Mouse (Mus musculus): ENCODE data around the gene Olfr706. TPM values are rescaled to one million over a fixed set of nuclear protein-coding genes. Genes with fewer than 3 reads are reported as not detected.
"Not testable (repeated sequence)": the region's sequence is repeated elsewhere in the genome, so short reads cannot be mapped to it uniquely, and the experiment has no call there.

Gene Olfr706
- not detected in 2 replicates for total RNA-seq (2012; rRNA removed)

GRCm38 (mm10) chr7:106888062-106888461, at the start of gene Olfr706:
Olfr706 (minus strand) TSS chr7:106888162.
- H3K9ac ChIP-seq (ENCODE audit: insufficient read depth, low read depth, low read length, poor library complexity, severe bottlenecking): no peak within 1 kb of the TSS
- in situ Hi-C loops (cut with MboI; ENCODE audit: low sequenced_read_pairs in 2 of 2, unreplicated experiment in 2 of 2): no loop called here
- no peaks in the 10 kb centered on the region for H3K36me3 ChIP-seq (ENCODE audit: control insufficient read depth, insufficient read depth, low read length, poor library complexity, severe bottlenecking)
- no peak for DNase-seq (ENCODE audit: low read depth, low spot score)
- H3K4me3 ChIP-seq (ENCODE audit: insufficient read depth in 1 of 2, low read depth in 1 of 2, low read length in 2 of 2, poor library complexity in 1 of 2, severe bottlenecking in 1 of 2): no peak within 1 kb of the TSS
- H3K27ac ChIP-seq (ENCODE audit: insufficient read depth, low read depth, low read length, poor library complexity, severe bottlenecking): no peak within 1 kb of the TSS
- no peaks in the 10 kb centered on the region for H3K4me1 ChIP-seq (ENCODE audit: control insufficient read depth in 2 of 2, insufficient read depth in 2 of 2, low read length in 2 of 2, poor library complexity in 1 of 2)
- TF ChIP-seq MAFK (IDR thresholded peaks at IDR 0.05; ENCODE audit: insufficient read depth, low read depth, low read length): no peak
- TF ChIP-seq HCFC1 (IDR thresholded peaks at IDR 0.05; ENCODE audit: borderline replicate concordance, insufficient read depth, low read length): no peak
- TF ChIP-seq ZC3H11A (IDR thresholded peaks at IDR 0.05; ENCODE audit: borderline replicate concordance, low read depth, low read length): no peak
- no peak for TF ChIP-seq CHD2 (IDR thresholded peaks at IDR 0.05; ENCODE audit: low read depth, low read length)
- no peak for TF ChIP-seq ZNF384 (IDR thresholded peaks at IDR 0.05; ENCODE audit: low read depth, low read length)
- H3K9me3 ChIP-seq (ENCODE audit: control insufficient read depth, insufficient read depth, low read depth, low read length): no peaks in the 10 kb centered on the region

- H3K27ac ChIP-seq (ENCODE audit: insufficient read depth, low read depth, low read length, poor library complexity, severe bottlenecking): no peak within 1 kb of the TSS
- H3K9ac ChIP-seq (ENCODE audit: insufficient read depth, low read depth, low read length, poor library complexity, severe bottlenecking): no peak within 1 kb of the TSS
- DNase-seq (ENCODE audit: low read depth, low spot score): no peak
- no peaks in the 10 kb centered on the region for H3K36me3 ChIP-seq (ENCODE audit: control insufficient read depth, insufficient read depth, low read length, poor library complexity, severe bottlenecking)
- H3K4me3 ChIP-seq (ENCODE audit: insufficient read depth in 1 of 2, low read depth in 1 of 2, low read length in 2 of 2, poor library complexity in 1 of 2, severe bottlenecking in 1 of 2): no peak within 1 kb of the TSS
- TF ChIP-seq CHD2 (IDR thresholded peaks at IDR 0.05; ENCODE audit: low read depth, low read length) (no peak), MAFK (IDR thresholded peaks at IDR 0.05; ENCODE audit: insufficient read depth, low read depth, low read length) (no peak), HCFC1 (IDR thresholded peaks at IDR 0.05; ENCODE audit: borderline replicate concordance, insufficient read depth, low read length) (no peak), ZNF384 (IDR thresholded peaks at IDR 0.05; ENCODE audit: low read depth, low read length) (no peak), ZC3H11A (IDR thresholded peaks at IDR 0.05; ENCODE audit: borderline replicate concordance, low read depth, low read length) (no peak)
- H3K9me3 ChIP-seq (ENCODE audit: control insufficient read depth, insufficient read depth, low read depth, low read length): no peaks in the 10 kb centered on the region
- in situ Hi-C loops (cut with MboI; ENCODE audit: low sequenced_read_pairs in 2 of 2, unreplicated experiment in 2 of 2): no loop called here
- H3K4me1 ChIP-seq (ENCODE audit: control insufficient read depth in 2 of 2, insufficient read depth in 2 of 2, low read length in 2 of 2, poor library complexity in 1 of 2): no peaks in the 10 kb centered on the region
These were observed 44.2 kb upstream of the Olfr706 start, which contains the start of gene Olfr709-ps1 for GRCm38 (mm10) chr7:106932119-106932518. Olfr709-ps1 (minus strand) TSS chr7:106932219.

- H3K9ac ChIP-seq (ENCODE audit: insufficient read depth, low read depth, low read length, poor library complexity, severe bottlenecking); H3K27ac ChIP-seq (ENCODE audit: insufficient read depth, low read depth, low read length, poor library complexity, severe bottlenecking); H3K9me3 ChIP-seq (ENCODE audit: control insufficient read depth, insufficient read depth, low read depth, low read length); DNase-seq (ENCODE audit: low read depth, low spot score); H3K36me3 ChIP-seq (ENCODE audit: control insufficient read depth, insufficient read depth, low read length, poor library complexity, severe bottlenecking); H3K4me3 ChIP-seq (ENCODE audit: insufficient read depth in 1 of 2, low read depth in 1 of 2, low read length in 2 of 2, poor library complexity in 1 of 2, severe bottlenecking in 1 of 2); H3K4me1 ChIP-seq (ENCODE audit: control insufficient read depth in 2 of 2, insufficient read depth in 2 of 2, low read length in 2 of 2, poor library complexity in 1 of 2); in situ Hi-C loops (cut with MboI; ENCODE audit: low sequenced_read_pairs in 2 of 2, unreplicated experiment in 2 of 2): not testable (repeated sequence)
These were observed 33.0 kb upstream of the Olfr706 start for GRCm38 (mm10) chr7:106920961-106921360.

- TF ChIP-seq CHD2 (IDR thresholded peaks at IDR 0.05; ENCODE audit: low read depth, low read length): no peak
- TF ChIP-seq HCFC1 (IDR thresholded peaks at IDR 0.05; ENCODE audit: borderline replicate concordance, insufficient read depth, low read length): no peak
- no peak for TF ChIP-seq MAFK (IDR thresholded peaks at IDR 0.05; ENCODE audit: insufficient read depth, low read depth, low read length)
- TF ChIP-seq ZNF384 (IDR thresholded peaks at IDR 0.05; ENCODE audit: low read depth, low read length): no peak
- TF ChIP-seq ZC3H11A (IDR thresholded peaks at IDR 0.05; ENCODE audit: borderline replicate concordance, low read depth, low read length): no peak
- H3K27ac ChIP-seq (ENCODE audit: insufficient read depth, low read depth, low read length, poor library complexity, severe bottlenecking): no peak within 1 kb of the TSS
- no peak for DNase-seq (ENCODE audit: low read depth, low spot score)
- no peaks in the 10 kb centered on the region for H3K4me1 ChIP-seq (ENCODE audit: control insufficient read depth in 2 of 2, insufficient read depth in 2 of 2, low read length in 2 of 2, poor library complexity in 1 of 2)
- no peaks in the 10 kb centered on the region for H3K9me3 ChIP-seq (ENCODE audit: control insufficient read depth, insufficient read depth, low read depth, low read length)
- in situ Hi-C loops (cut with MboI; ENCODE audit: low sequenced_read_pairs in 2 of 2, unreplicated experiment in 2 of 2): no loop called here
- no peaks in the 10 kb centered on the region for H3K36me3 ChIP-seq (ENCODE audit: control insufficient read depth, insufficient read depth, low read length, poor library complexity, severe bottlenecking)
- H3K9ac ChIP-seq (ENCODE audit: insufficient read depth, low read depth, low read length, poor library complexity, severe bottlenecking): no peak within 1 kb of the TSS
- no peak within 1 kb of the TSS for H3K4me3 ChIP-seq (ENCODE audit: insufficient read depth in 1 of 2, low read depth in 1 of 2, low read length in 2 of 2, poor library complexity in 1 of 2, severe bottlenecking in 1 of 2)
These were observed 19.7 kb upstream of the Olfr706 start, which contains the start of gene Olfr1532-ps1 for GRCm38 (mm10) chr7:106907676-106908075. Olfr1532-ps1 (plus strand) TSS chr7:106908001.

- DNase-seq (ENCODE audit: low read depth, low spot score); H3K9me3 ChIP-seq (ENCODE audit: control insufficient read depth, insufficient read depth, low read depth, low read length); H3K4me1 ChIP-seq (ENCODE audit: control insufficient read depth in 2 of 2, insufficient read depth in 2 of 2, low read length in 2 of 2, poor library complexity in 1 of 2); H3K4me3 ChIP-seq (ENCODE audit: insufficient read depth in 1 of 2, low read depth in 1 of 2, low read length in 2 of 2, poor library complexity in 1 of 2, severe bottlenecking in 1 of 2); H3K36me3 ChIP-seq (ENCODE audit: control insufficient read depth, insufficient read depth, low read length, poor library complexity, severe bottlenecking); H3K27ac ChIP-seq (ENCODE audit: insufficient read depth, low read depth, low read length, poor library complexity, severe bottlenecking); H3K9ac ChIP-seq (ENCODE audit: insufficient read depth, low read depth, low read length, poor library complexity, severe bottlenecking); in situ Hi-C loops (cut with MboI; ENCODE audit: low sequenced_read_pairs in 2 of 2, unreplicated experiment in 2 of 2): not testable (repeated sequence)
These were observed 13.2 kb upstream of the Olfr706 start, which contains the start of gene Olfr707 for GRCm38 (mm10) chr7:106901141-106901540. Olfr707 (minus strand) TSS chr7:106901241.
